Mouse (Mus musculus): ENCODE results near the gene Tstd2.

DNA sequence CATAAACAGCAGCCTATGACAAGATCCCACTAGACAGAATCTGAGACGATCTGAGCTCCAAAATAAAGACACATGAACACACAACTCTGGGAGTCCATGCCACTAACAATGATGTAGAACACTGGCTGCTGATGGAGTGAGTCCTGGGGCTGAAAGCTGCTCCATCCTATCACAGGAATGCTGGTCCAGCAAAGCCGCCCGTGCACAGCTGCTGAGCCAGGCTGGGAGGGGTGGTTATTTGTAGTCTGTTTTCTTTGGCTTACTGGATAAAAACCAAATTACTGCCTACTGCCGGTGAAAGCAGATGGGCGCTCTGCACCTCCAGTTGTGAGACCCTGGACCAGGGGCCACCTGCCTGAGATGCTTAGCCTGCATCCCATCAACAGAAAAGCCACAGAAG, 38.5 kb upstream of the Tstd2 start:
- no peak for TF ChIP-seq TAL1 (IDR thresholded peaks at IDR 0.05; ENCODE audit: low read length)
- TF ChIP-seq GATA1 (IDR thresholded peaks at IDR 0.05; ENCODE audit: low read length), result no peak
